Mouse (Mus musculus): ENCODE data around the gene Sh3pxd2a. TPM values are rescaled to one million over a fixed set of nuclear protein-coding genes. Genes with fewer than 3 reads are reported as not detected.

Gene Sh3pxd2a
- total and polyA plus RNA-seq, 3 experiments, result 36.1 to 53.2 (median 52.3) TPM

- no peaks in the 10 kb centered on the region for H3K27me3 ChIP-seq (ENCODE audit: control insufficient read depth, insufficient read depth, low read length)
- no peak overlapping the region for H3K9ac ChIP-seq (ENCODE audit: low read depth, low read length)
- no peak for TF ChIP-seq POLR2A (IDR thresholded peaks at IDR 0.05; ENCODE audit: insufficient read depth, low read depth, low read length)
- peak; percentile 49; the same call in 1 of the 2 replicates for TF ChIP-seq EP300 (IDR thresholded peaks at IDR 0.05; ENCODE audit: insufficient read depth, low read depth, low read length)
- peaks cover 3% of the 10 kb centered on the region; the same call in 1 of the 2 replicates for H3K79me2 ChIP-seq (replicated peaks; ENCODE audit: control insufficient read depth, insufficient read depth, low read length)
- 32% methylated on average over 10 of the region's 10 CpGs for WGBS
- H3K36me3 ChIP-seq (ENCODE audit: control insufficient read depth, insufficient read depth, low read length), result peaks cover 3% of the 10 kb centered on the region
- H3K4me3 ChIP-seq, result no peak overlapping the region
- peak in 1 of 2 experiments; percentile 47 for DNase-seq
- intact Hi-C loops (cut with DNase I), result no loop called here
- H3K27ac ChIP-seq, result peak overlapping the region; percentile 90
- peaks cover 28% of the 10 kb centered on the region for H3K4me1 ChIP-seq (ENCODE audit: control insufficient read depth, insufficient read depth, low read length)
These were observed 78.2 kb downstream of the Sh3pxd2a start for GRCm38 (mm10) chr19:47385971-47386370.

- 78% methylated on average over 3 of the region's 3 CpGs for WGBS
- H3K79me2 ChIP-seq (replicated peaks; ENCODE audit: control insufficient read depth, insufficient read depth, low read length), result peaks cover 2% of the 10 kb centered on the region; the same call in 1 of the 2 replicates
- peaks cover 3% of the 10 kb centered on the region for H3K36me3 ChIP-seq (ENCODE audit: control insufficient read depth, insufficient read depth, low read length)
- TF ChIP-seq CTCF (IDR thresholded peaks at IDR 0.05), result no peak
- no peak for TF ChIP-seq EP300 (IDR thresholded peaks at IDR 0.05; ENCODE audit: insufficient read depth, low read depth, low read length)
- TF ChIP-seq POLR2A (IDR thresholded peaks at IDR 0.05; ENCODE audit: insufficient read depth, low read depth, low read length), result no peak
- no peak for DNase-seq
- intact Hi-C loops (cut with DNase I), result no loop called here
- no peaks in the 10 kb centered on the region for H3K27me3 ChIP-seq (ENCODE audit: control insufficient read depth, insufficient read depth, low read length)
- H3K4me3 ChIP-seq, result no peak overlapping the region
- no peak overlapping the region; the same call in 1 of the 2 replicates for H3K9ac ChIP-seq (ENCODE audit: low read depth, low read length)
- H3K4me1 ChIP-seq (ENCODE audit: control insufficient read depth, insufficient read depth, low read length), result peaks cover 30% of the 10 kb centered on the region
- H3K27ac ChIP-seq, result no peak overlapping the region
These were observed 79.6 kb downstream of the Sh3pxd2a start for GRCm38 (mm10) chr19:47384639-47385038.

- no peak for DNase-seq
- WGBS, result 91% methylated on average over 12 of the region's 12 CpGs
- Histone ChIP-seq H3K79me2 (replicated peaks; ENCODE audit: control insufficient read depth, insufficient read depth, low read length) (peaks cover 2% of the 10 kb centered on the region; the same call in 1 of the 2 replicates), H3K4me1 (ENCODE audit: control insufficient read depth, insufficient read depth, low read length) (peaks cover 33% of the 10 kb centered on the region), H3K36me3 (ENCODE audit: control insufficient read depth, insufficient read depth, low read length) (peaks cover 3% of the 10 kb centered on the region), H3K27me3 (ENCODE audit: control insufficient read depth, insufficient read depth, low read length) (no peaks in the 10 kb centered on the region), H3K27ac (no peak overlapping the region), H3K4me3 (no peak overlapping the region), H3K9ac (ENCODE audit: low read depth, low read length) (no peak overlapping the region)
- TF ChIP-seq EP300 (IDR thresholded peaks at IDR 0.05; ENCODE audit: insufficient read depth, low read depth, low read length) (no peak), CTCF (IDR thresholded peaks at IDR 0.05) (no peak), POLR2A (IDR thresholded peaks at IDR 0.05; ENCODE audit: insufficient read depth, low read depth, low read length) (no peak)
- intact Hi-C loops (cut with DNase I), result no loop called here
These were observed 80.2 kb downstream of the Sh3pxd2a start for GRCm38 (mm10) chr19:47384036-47384435.

- WGBS, result 62% methylated on average over 5 of the region's 5 CpGs
- no peak for DNase-seq
- intact Hi-C loops (cut with DNase I), result loop anchor here (2.0 kb wide), 1 partner anchor 83 kb away; the partner anchor contains the start of gene Sh3pxd2a
- H3K4me1 ChIP-seq (ENCODE audit: control insufficient read depth, insufficient read depth, low read length), result peaks cover 26% of the 10 kb centered on the region
- H3K36me3 ChIP-seq (ENCODE audit: control insufficient read depth, insufficient read depth, low read length), result peaks cover 3% of the 10 kb centered on the region
- H3K9ac ChIP-seq (ENCODE audit: low read depth, low read length), result no peak overlapping the region
- H3K79me2 ChIP-seq (replicated peaks; ENCODE audit: control insufficient read depth, insufficient read depth, low read length), result peaks cover 3% of the 10 kb centered on the region; the same call in 1 of the 2 replicates
- peak; percentile 81 for TF ChIP-seq CTCF (IDR thresholded peaks at IDR 0.05)
- no peak for TF ChIP-seq EP300 (IDR thresholded peaks at IDR 0.05; ENCODE audit: insufficient read depth, low read depth, low read length)
- TF ChIP-seq POLR2A (IDR thresholded peaks at IDR 0.05; ENCODE audit: insufficient read depth, low read depth, low read length), result no peak
- no peak overlapping the region for H3K4me3 ChIP-seq
- no peaks in the 10 kb centered on the region for H3K27me3 ChIP-seq (ENCODE audit: control insufficient read depth, insufficient read depth, low read length)
- no peak overlapping the region for H3K27ac ChIP-seq
These were observed 81.9 kb downstream of the Sh3pxd2a start for GRCm38 (mm10) chr19:47382268-47382667.

GRCm38 (mm10) chr19:47381011-47381410 is 83.2 kb downstream of the Sh3pxd2a start:
- TF ChIP-seq POLR2A (IDR thresholded peaks at IDR 0.05; ENCODE audit: insufficient read depth, low read depth, low read length) (no peak), EP300 (IDR thresholded peaks at IDR 0.05; ENCODE audit: insufficient read depth, low read depth, low read length) (peak; percentile 43; the same call in 1 of the 2 replicates)
- intact Hi-C loops (cut with DNase I), result no loop called here
- Histone ChIP-seq H3K27ac (peak overlapping the region; percentile 28; the same call in 1 of the 2 replicates), H3K4me3 (no peak overlapping the region), H3K27me3 (ENCODE audit: control insufficient read depth, insufficient read depth, low read length) (no peaks in the 10 kb centered on the region), H3K4me1 (ENCODE audit: control insufficient read depth, insufficient read depth, low read length) (peaks cover 15% of the 10 kb centered on the region), H3K79me2 (replicated peaks; ENCODE audit: control insufficient read depth, insufficient read depth, low read length) (peaks cover 3% of the 10 kb centered on the region; the same call in 1 of the 2 replicates), H3K9ac (ENCODE audit: low read depth, low read length) (no peak overlapping the region), H3K36me3 (ENCODE audit: control insufficient read depth, insufficient read depth, low read length) (no peaks in the 10 kb centered on the region)
- DNase-seq, result peak in 1 of 2 experiments; percentile 29
- 69% methylated on average over 15 of the region's 15 CpGs for WGBS

GRCm38 (mm10) chr19:47379141-47379540 is 85.1 kb downstream of the Sh3pxd2a start:
- peak in 1 of 2 experiments; percentile 31 for DNase-seq
- H3K9ac ChIP-seq (ENCODE audit: low read depth, low read length), result no peak overlapping the region
- 76% methylated on average over 5 of the region's 5 CpGs for WGBS
- no peaks in the 10 kb centered on the region for H3K36me3 ChIP-seq (ENCODE audit: control insufficient read depth, insufficient read depth, low read length)
- H3K27ac ChIP-seq, result no peak overlapping the region
- intact Hi-C loops (cut with DNase I), result no loop called here
- TF ChIP-seq POLR2A (IDR thresholded peaks at IDR 0.05; ENCODE audit: insufficient read depth, low read depth, low read length), result no peak
- no peak for TF ChIP-seq EP300 (IDR thresholded peaks at IDR 0.05; ENCODE audit: insufficient read depth, low read depth, low read length)
- peak; percentile 21; the same call in 1 of the 2 replicates for TF ChIP-seq CTCF (IDR thresholded peaks at IDR 0.05)
- H3K27me3 ChIP-seq (ENCODE audit: control insufficient read depth, insufficient read depth, low read length), result no peaks in the 10 kb centered on the region
- H3K79me2 ChIP-seq (replicated peaks; ENCODE audit: control insufficient read depth, insufficient read depth, low read length), result 0 out of 2 replicates have a peak, but pooled peaks cover 3% of the 10 kb centered on the region
- H3K4me3 ChIP-seq, result no peak overlapping the region
- peaks cover 9% of the 10 kb centered on the region for H3K4me1 ChIP-seq (ENCODE audit: control insufficient read depth, insufficient read depth, low read length)

Data from heart, adult 2 months (tissue).